Mouse (Mus musculus): ENCODE data around the gene 1700001L19Rik. TPM values are rescaled to one million over a fixed set of nuclear protein-coding genes. Genes with fewer than 3 reads are reported as not detected.
"Not testable (repeated sequence)": the region's sequence is repeated elsewhere in the genome, so short reads cannot be mapped to it uniquely, and the experiment has no call there.

Gene 1700001L19Rik
- 3.4 and 3.5 TPM in 2 replicates for polyA plus RNA-seq (2015; fragmentation: Nextera tagmentation; extraction: Ambion mirVana)

DNA sequence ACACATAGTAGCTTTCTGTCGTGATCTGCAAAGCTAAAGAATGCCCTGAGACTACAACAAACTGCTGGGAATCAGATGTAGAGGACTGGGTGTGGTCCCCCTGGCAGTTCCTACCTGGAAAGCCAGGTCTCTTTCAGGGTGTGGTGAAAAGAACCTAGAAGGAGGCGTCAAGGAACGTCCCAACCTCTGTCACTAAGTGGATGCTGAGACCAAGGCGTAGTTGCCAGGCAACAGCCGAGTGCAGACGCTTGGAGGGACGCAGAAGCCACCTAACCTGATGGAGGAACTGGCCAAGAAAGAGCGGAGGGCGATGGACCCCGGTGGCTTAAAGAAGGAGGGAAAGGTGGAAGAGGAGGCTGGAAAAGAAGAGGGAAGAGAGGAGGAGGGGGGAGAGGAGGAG, at the start of gene 1700001L19Rik:
Gene 1700001L19Rik (plus strand): TSS at position 223 of the 400 bp plus-strand sequence.
- ATAC-seq (ENCODE audit: low FRiP score) = 0 out of 2 replicates have a peak, but pooled peaks have one; percentile 23
- no peak within 1 kb of the TSS for H3K9ac ChIP-seq
- peaks cover 16% of the 10 kb centered on the region for H3K4me1 ChIP-seq (replicated peaks)
- H3K27ac ChIP-seq = no peak within 1 kb of the TSS
- H3K4me2 ChIP-seq = peak within 1 kb of the TSS; percentile 53
- no peaks in the 10 kb centered on the region for H3K9me3 ChIP-seq
- H3K4me3 ChIP-seq = peak within 1 kb of the TSS; percentile 25
- WGBS = 11% methylated on average over 10 of the region's 10 CpGs
- H3K36me3 ChIP-seq = peaks cover 12% of the 10 kb centered on the region
- no peaks in the 10 kb centered on the region for H3K27me3 ChIP-seq

- H3K27ac ChIP-seq; H3K4me2 ChIP-seq; H3K9ac ChIP-seq; H3K4me3 ChIP-seq; H3K4me1 ChIP-seq (replicated peaks); H3K27me3 ChIP-seq; H3K36me3 ChIP-seq; H3K9me3 ChIP-seq: not testable (repeated sequence)
- WGBS = 35% methylated on average over 6 of the region's 6 CpGs
- peak; percentile 81 for ATAC-seq (ENCODE audit: low FRiP score)
Measured at GRCm38 (mm10) chr13:68553391-68553790, 43.8 kb upstream of the 1700001L19Rik start.

- Histone ChIP-seq H3K27me3 (no peaks in the 10 kb centered on the region), H3K4me2 (no peak overlapping the region), H3K9me3 (no peaks in the 10 kb centered on the region), H3K9ac (no peak overlapping the region), H3K27ac (no peak overlapping the region), H3K36me3 (peaks cover 79% of the 10 kb centered on the region), H3K4me1 (replicated peaks) (no peaks in the 10 kb centered on the region), H3K4me3 (no peak overlapping the region)
- 97% methylated on average over 9 of the region's 9 CpGs for WGBS
- ATAC-seq (ENCODE audit: low FRiP score) = no peak
Measured at GRCm38 (mm10) chr13:68568110-68568509, 29.1 kb upstream of the 1700001L19Rik start.

GRCm38 (mm10) chr13:68568548-68568947, 28.7 kb upstream of the 1700001L19Rik start:
- H3K9me3 ChIP-seq = no peaks in the 10 kb centered on the region
- peaks cover 78% of the 10 kb centered on the region for H3K36me3 ChIP-seq
- no peak overlapping the region for H3K4me2 ChIP-seq
- no peak for ATAC-seq (ENCODE audit: low FRiP score)
- H3K4me1 ChIP-seq (replicated peaks) = no peaks in the 10 kb centered on the region
- WGBS = 95% methylated on average over 11 of the region's 11 CpGs
- H3K4me3 ChIP-seq = no peak overlapping the region
- H3K27me3 ChIP-seq = no peaks in the 10 kb centered on the region
- no peak overlapping the region for H3K9ac ChIP-seq
- no peak overlapping the region for H3K27ac ChIP-seq

DNA sequence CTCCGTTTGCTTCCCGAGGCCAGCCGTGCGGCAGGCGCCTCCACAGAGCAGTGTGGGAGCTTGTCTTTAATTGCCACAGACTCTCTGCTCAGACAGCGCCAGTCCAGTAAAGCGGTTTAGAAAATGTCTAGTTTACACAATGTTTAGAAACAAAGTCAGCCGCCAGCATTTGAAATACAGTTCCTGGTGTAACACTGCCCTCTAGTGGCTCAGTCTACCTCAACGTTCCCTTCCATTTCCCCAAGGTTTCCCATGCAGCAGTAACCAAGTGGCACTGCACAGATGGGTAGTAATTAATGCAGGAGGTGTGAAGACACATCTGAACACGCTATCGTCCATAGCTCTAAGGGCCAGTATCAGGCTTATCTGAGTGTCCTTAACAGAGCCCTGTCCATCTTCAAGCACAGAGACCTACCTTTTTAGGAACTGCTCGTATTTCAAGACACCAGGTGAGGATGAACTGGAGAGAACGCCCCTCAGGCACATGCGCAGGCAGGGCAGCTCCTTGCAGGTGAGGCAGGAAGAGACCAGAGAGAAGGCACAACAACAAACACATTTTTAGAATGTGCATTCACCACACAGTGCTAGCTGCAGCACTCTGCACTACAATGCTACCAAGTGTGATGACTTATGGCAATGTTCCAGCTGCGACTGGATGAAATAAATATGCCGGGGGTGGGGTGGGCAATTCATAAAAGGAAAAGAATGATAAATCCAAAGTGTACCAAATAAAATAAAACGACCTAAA, 27.5 kb upstream of the 1700001L19Rik start:
- H3K36me3 ChIP-seq = peaks cover 69% of the 10 kb centered on the region
- no peak overlapping the region for H3K4me2 ChIP-seq
- no peaks in the 10 kb centered on the region for H3K27me3 ChIP-seq
- H3K9me3 ChIP-seq = no peaks in the 10 kb centered on the region
- no peak overlapping the region for H3K9ac ChIP-seq
- no peak overlapping the region for H3K27ac ChIP-seq
- no peaks in the 10 kb centered on the region for H3K4me1 ChIP-seq (replicated peaks)
- no peak overlapping the region for H3K4me3 ChIP-seq
- peak; percentile 70; the same call in 1 of the 2 replicates for ATAC-seq (ENCODE audit: low FRiP score)
- WGBS = 74% methylated on average over 17 of the region's 17 CpGs

- Histone ChIP-seq H3K4me1 (replicated peaks) (no peaks in the 10 kb centered on the region), H3K9me3 (no peaks in the 10 kb centered on the region), H3K36me3 (peaks cover 67% of the 10 kb centered on the region), H3K9ac (no peak overlapping the region), H3K27me3 (no peaks in the 10 kb centered on the region), H3K4me2 (no peak overlapping the region), H3K27ac (no peak overlapping the region), H3K4me3 (no peak overlapping the region)
- WGBS = 95% methylated on average over 19 of the region's 19 CpGs
- no peak for ATAC-seq (ENCODE audit: low FRiP score)
Measured at GRCm38 (mm10) chr13:68572247-68572646, 25.0 kb upstream of the 1700001L19Rik start.

DNA sequence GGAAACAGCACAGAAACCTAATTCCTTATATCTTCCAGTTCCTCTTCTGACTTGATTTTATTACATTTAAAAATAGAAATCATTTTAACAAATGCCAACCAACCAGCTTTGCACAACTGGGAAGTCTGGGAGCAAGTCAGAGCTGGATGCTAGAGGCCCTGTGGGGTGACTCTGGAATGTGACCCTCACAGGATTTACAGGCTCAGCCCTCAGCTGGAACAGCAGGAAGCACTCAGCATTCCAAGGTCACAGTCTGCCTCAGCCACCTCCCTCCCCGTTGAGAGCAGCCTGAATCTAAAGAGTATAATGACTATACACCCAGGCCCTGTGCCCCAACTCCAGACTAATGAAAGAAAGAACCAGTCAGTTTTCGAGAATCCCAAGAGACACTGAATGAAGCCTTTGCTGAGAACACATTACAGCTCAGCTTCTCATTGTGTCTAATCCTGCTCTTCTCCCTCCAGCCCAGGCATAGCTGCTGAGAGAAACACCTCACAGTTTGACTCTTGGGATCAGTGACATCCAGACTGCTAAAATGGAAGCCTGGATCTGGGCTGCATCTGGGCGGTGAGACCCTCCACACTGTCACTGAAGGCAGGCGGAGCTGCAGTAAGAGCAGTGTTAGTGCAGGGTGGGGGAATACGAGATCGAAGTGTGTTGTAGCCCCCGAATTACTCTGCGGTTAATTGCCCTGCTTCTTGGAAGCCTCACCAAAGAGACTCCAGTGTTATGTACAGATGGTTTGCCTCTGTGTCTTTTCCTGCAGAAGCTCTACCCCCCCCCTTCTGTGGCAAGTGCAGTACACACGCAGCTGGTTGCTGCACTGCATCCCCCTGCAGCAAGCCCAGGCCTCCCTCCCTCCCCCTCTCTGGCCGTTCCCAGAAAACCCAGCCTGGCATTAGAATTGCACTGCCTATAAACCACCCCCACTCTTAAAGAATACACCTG, 24.0 kb upstream of the 1700001L19Rik start:
- peak overlapping the region; percentile 39; the same call in 1 of the 2 replicates for H3K9ac ChIP-seq

DNA sequence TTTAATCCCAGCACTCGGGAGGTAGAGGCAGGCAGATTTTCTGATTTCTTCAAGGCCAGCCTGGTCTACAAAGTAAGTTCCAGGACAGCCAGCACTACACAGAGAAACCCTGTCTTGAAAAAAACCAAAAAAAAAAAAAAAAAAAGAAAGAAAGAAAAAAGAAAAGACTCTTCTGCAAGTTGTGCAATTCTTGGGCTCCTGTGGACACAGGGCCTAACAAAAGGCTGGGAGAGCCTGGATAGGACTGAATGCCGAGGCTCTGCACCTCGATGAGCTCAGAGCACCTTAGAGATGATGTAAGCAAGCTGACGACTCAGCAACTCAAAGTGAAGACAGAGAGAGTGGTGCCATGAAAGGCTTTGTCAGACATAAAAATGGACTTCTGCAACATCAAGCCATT, 22.8 kb upstream of the 1700001L19Rik start:
- H3K9me3 ChIP-seq = no peaks in the 10 kb centered on the region
- H3K9ac ChIP-seq = no peak overlapping the region
- H3K4me1 ChIP-seq (replicated peaks) = no peaks in the 10 kb centered on the region
- H3K4me3 ChIP-seq = no peak overlapping the region
- peaks cover 70% of the 10 kb centered on the region for H3K36me3 ChIP-seq
- WGBS = 90% methylated on average over 4 of the region's 4 CpGs
- H3K27ac ChIP-seq = no peak overlapping the region
- H3K4me2 ChIP-seq = no peak overlapping the region
- no peaks in the 10 kb centered on the region for H3K27me3 ChIP-seq
- no peak for ATAC-seq (ENCODE audit: low FRiP score)

More for the DNA sequence above, 24.0 kb upstream of the 1700001L19Rik start:
- Histone ChIP-seq H3K27me3 (no peaks in the 10 kb centered on the region), H3K27ac (no peak overlapping the region), H3K36me3 (peaks cover 67% of the 10 kb centered on the region), H3K4me3 (no peak overlapping the region), H3K4me2 (no peak overlapping the region), H3K9me3 (no peaks in the 10 kb centered on the region), H3K4me1 (replicated peaks) (no peaks in the 10 kb centered on the region)
- ATAC-seq (ENCODE audit: low FRiP score) = no peak
- 77% methylated on average over 10 of the region's 10 CpGs for WGBS

GRCm38 (mm10) chr13:68577945-68578344, 19.3 kb upstream of the 1700001L19Rik start:
- Histone ChIP-seq H3K4me1 (replicated peaks) (peaks cover 20% of the 10 kb centered on the region), H3K4me3 (no peak overlapping the region), H3K36me3 (peaks cover 48% of the 10 kb centered on the region), H3K9me3 (no peaks in the 10 kb centered on the region), H3K4me2 (no peak overlapping the region), H3K9ac (no peak overlapping the region), H3K27ac (no peak overlapping the region), H3K27me3 (no peaks in the 10 kb centered on the region)
- no peak for ATAC-seq (ENCODE audit: low FRiP score)
- 93% methylated on average over 7 of the region's 7 CpGs for WGBS

- Histone ChIP-seq H3K36me3 (peaks cover 51% of the 10 kb centered on the region), H3K4me1 (replicated peaks) (peaks cover 34% of the 10 kb centered on the region), H3K9ac (peak overlapping the region; percentile 82), H3K27me3 (no peaks in the 10 kb centered on the region), H3K4me2 (peak overlapping the region; percentile 97), H3K4me3 (peak overlapping the region; percentile 79), H3K9me3 (no peaks in the 10 kb centered on the region), H3K27ac (peak overlapping the region; percentile 83)
- WGBS = 29% methylated on average over 14 of the region's 14 CpGs
- ATAC-seq (ENCODE audit: low FRiP score) = no peak
Measured at GRCm38 (mm10) chr13:68581086-68581740, 16.0 kb upstream of the 1700001L19Rik start.

DNA sequence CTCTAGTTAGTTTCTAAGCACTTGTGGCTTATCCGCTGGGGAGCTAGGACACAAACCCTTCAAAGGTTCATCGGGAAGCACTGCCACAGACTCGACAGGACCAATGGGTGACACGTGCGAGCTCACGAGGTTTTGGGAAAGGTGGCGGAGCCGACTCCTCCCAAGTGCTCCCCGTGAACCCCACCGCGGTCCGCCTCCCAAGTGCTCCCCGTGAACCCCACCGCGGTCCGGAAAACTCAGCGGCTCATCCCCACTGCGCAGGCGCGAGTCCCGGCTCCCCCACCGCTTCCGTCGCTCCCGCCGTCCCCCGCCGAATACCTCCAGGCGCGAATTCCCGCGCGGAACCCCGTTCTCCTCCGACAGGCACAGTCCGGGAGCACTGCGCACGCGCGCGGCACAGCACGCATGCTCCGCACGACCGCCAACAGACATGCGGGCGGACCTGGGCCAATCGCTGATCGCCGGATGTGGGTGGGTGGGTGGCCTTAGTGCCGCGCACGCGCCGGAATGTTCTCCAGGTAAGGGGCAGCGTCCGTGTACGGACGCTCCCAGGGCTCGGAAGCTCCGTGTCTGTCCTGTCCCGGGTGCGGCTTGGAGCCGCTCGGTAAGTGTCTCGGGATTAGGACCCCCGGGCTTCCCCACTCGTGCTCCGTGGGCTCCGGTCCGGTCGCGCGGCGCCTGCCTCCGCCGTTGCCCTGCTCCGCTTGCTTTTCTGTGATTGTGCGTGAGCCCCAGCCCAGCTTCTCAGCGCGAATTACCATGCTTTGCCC, 15.3 kb upstream of the 1700001L19Rik start, which contains the start of the genes Mtrr and Fastkd3:
Gene Mtrr (minus strand): TSS at position 403 of the 770 bp plus-strand sequence.
Gene Fastkd3 (plus strand): TSS at position 488 of the 770 bp plus-strand sequence.
- Histone ChIP-seq H3K9me3 (no peaks in the 10 kb centered on the region), H3K4me1 (replicated peaks) (peaks cover 34% of the 10 kb centered on the region), H3K4me3 (peak within 1 kb of the TSS; percentile 79), H3K27me3 (no peaks in the 10 kb centered on the region), H3K36me3 (peaks cover 50% of the 10 kb centered on the region), H3K9ac (peak within 1 kb of the TSS; percentile 82), H3K27ac (peak within 1 kb of the TSS; percentile 83), H3K4me2 (peak within 1 kb of the TSS; percentile 97)
- peak; percentile 99 for ATAC-seq (ENCODE audit: low FRiP score)
- WGBS = under 1% methylated on average over 81 of the region's 81 CpGs
